Mouse (Mus musculus) naive thymus-derived CD4-positive, alpha-beta T cell, adult 2 months (primary cell): ENCODE measurements at regions not wholly inside any gene's neighbourhood (a gene's known extent, or its start where the extent isn't known, plus 50 kb on each side); places are given as distances from the start of the nearest gene placed in this dataset.
"Not testable (repeated sequence)": the region's sequence is repeated elsewhere in the genome, so short reads cannot be mapped to it uniquely, and the experiment has no call there.

Experiments used
- DNase-seq: peaks from one replicate; pipeline ENCODE4 v3.0.0-alpha.2; 2011; ENCODE audit warnings: low read depth

DNA sequence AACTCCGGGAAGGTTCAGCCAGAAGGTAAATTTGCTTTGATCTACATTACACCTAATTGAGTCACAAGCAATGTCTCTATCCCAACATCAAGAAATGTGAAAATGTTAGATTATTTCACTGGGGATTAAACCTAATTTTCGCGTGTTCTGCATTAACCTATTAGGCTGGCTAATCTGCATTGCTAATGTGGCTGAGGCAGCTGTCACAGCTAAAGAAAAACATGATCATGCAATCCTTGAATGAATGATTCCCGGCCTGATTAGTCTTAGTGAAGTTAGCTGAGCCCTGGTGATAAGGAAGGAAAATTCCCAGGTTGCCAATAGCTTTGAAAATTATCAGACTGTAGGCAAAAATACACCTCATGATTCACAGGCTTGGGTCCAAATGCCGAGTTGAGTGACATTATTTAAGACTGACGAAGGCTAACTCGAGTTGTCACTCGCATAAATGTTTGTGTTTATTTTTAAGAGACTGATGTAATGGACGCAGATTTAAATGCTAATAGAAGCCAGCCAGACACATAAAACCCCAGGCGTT lies 131.5 kb upstream of the Kiz start:
- DNase-seq = no peak

DNA sequence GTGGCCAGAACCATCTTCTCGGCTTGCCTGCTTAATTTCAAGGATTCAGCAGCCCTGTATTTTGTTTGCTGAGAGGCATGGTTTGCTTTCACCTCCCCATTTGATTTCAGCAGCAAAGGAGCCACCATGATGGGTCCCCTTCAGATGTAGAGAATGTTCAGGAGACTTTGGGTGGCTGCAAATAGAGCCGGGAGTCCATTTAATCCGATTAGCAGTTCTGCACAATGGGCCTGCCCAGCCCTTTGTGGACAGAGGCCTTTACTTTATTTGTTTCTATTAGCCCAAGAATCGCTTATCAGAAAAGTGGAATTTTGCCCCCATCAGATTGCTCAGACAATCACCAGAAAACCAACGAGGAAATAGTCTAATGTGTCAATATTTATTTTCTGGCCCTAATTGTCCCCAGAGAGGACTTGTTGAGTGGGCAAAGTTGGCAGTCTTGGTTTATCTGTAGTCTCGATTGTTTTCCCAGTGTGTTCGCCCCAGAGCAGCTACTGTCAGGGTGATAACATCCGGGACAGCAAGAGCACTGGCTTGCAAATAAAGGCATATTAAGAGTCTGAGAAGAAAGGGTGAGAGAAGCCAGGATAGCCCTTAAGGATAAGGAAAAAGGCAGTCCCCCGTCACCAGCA lies 130.6 kb upstream of the Kiz start:
- no peak for DNase-seq

- no peak for DNase-seq
Measured at GRCm38 (mm10) chr2:146728693-146729092, 127.0 kb upstream of the Kiz start.

DNA sequence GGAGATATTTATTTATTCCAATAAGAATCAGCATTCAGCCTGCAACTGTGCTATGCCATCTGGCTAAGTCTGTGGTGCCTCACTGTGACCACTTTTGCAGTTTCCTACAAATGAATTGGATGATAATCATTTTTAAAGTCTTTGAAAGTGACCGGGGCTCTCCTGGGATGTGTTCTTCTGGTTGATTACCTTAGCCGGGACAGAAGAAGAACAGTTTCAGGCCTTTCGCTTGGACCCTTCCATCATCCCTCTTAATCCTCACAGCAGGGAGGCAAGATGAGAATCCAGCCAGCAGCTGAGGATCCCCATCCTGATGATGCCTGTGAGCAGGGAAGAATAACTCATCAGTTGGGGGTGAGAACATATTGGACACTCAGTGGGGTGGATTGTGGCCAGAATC lies 124.6 kb upstream of the Kiz start:
- no peak for DNase-seq

DNA sequence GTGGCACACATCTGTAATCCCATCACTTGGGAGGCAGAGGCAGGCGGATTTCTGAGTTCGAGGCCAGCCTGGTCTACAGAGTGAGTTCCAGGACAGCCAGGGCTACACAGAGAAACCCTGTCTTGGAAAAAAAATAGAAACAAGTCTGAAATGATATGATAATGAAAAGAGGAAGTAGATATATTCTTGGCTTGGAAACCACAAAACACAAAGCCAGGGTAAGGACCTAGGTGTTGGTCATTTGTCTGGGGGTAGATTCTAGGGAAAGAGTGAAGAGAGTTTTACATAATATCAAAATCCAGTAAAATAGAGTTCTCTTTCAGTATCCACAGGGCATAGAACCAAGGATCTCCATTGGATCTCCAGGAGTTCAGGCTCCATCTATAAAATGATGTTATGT lies 122.8 kb upstream of the Kiz start:
- not testable (repeated sequence) for DNase-seq

GRCm38 (mm10) chr2:146744396-146744795 lies 111.3 kb upstream of the Kiz start:
- DNase-seq = no peak

- no peak for DNase-seq
Measured at GRCm38 (mm10) chr2:146745012-146745682, 110.5 kb upstream of the Kiz start.

GRCm38 (mm10) chr2:146745683-146746047 lies 110.0 kb upstream of the Kiz start:
- DNase-seq = no peak

GRCm38 (mm10) chr2:146753988-146754387 lies 101.7 kb upstream of the Kiz start:
- DNase-seq = no peak

- DNase-seq = no peak
Measured at GRCm38 (mm10) chr2:146763522-146764144, 92.0 kb upstream of the Kiz start.

GRCm38 (mm10) chr2:146764313-146765255 lies 91.1 kb upstream of the Kiz start:
- DNase-seq = no peak

DNA sequence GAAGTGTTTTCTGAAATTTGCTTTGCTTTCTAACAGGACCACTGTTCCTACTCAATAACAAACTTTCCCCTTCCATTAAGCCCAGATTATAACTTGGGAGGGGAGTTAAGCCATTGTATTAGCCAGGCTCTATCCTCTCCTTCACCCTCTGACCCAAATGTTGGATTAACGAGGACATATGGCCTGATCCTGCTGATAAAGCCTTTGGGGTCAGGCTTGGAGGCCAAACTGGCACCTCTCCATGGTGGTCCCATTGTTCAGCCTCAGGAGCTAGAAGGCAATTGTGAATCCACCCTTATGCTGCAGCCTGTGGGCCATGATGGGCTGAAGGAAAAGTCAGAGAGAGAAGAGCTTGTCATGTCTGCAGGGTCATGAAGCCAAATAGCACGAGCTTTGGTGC lies 80.8 kb upstream of the Kiz start:
- DNase-seq = no peak

DNA sequence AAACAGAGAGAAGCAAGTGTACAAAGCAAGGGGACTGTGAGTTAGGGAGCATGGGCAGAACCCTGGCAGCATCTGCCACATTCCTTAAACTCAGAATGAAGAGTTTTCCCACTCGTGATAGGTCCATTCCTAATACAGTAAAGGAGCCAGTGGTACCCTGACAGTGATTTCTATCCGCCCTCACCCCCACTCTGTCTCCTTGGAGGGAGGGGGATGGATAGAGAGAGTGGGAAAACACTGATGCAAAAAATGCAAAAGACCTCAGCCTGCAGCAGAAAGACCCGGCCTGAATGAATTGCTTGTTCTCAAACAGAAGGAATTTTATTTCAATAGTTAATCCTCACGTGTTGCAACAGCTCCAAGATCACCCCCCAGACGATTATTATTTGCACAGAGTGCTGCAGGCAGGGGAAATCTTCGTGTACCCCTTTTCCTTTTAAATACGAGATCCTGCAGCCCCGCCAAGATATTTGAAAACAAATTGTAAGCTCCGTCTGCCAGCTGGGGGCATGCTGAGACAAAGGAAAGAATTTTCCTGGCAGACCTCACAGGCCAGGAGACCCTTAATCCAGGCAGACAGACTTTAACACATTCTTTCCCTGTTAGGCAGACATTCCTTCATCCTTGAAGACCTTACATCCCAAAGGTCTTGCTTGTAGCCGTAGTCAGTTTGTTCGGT lies 68.4 kb upstream of the Kiz start:
- no peak for DNase-seq

- no peak for DNase-seq
Measured at GRCm38 (mm10) chr2:146787811-146788455, 67.7 kb upstream of the Kiz start.

- no peak for DNase-seq
Measured at GRCm38 (mm10) chr2:146792844-146793420, 62.7 kb upstream of the Kiz start.

- DNase-seq = no peak
Measured at GRCm38 (mm10) chr2:146802973-146803372, 52.7 kb upstream of the Kiz start.
